Mouse (Mus musculus): ENCODE measurements around the gene Ctsa.

GRCm38 (mm10) chr2:164788411-164788810, 44.3 kb upstream of the Ctsa start:
- TF ChIP-seq POLR2A (IDR thresholded peaks at IDR 0.05; ENCODE audit: low read depth, low read length) (no peak), CTCF (IDR thresholded peaks at IDR 0.05; ENCODE audit: extremely low read depth, insufficient read depth, insufficient read length, insufficient replicate concordance) (no peak)
